ENCODE assay signal across 20 mouse cellular contexts in genomic region chr4:116173072-116173471, GRCm38 (mm10). TPM values are rescaled to one million over a fixed set of nuclear protein-coding genes. Genes with fewer than 3 reads are reported as not detected.
DNase-seq lines count a peak whose midpoint lies in the region; ATAC-seq and TF ChIP-seq lines count a peak whose summit lies in the region.
"Had no signal": no experiment of that assay in that cellular context is flagged by ENCODE, and none has a peak within 500 bp of the region (broad histone marks: within the 10 kb centered on the region; RNA-seq: fewer than 3 reads in every experiment).

TSS of gene 1700042G07Rik (plus strand) at chr4:116173372.
TSS of gene Gm49337 (plus strand) at chr4:116173384.

- no peak for ATAC-seq in intestine, embryonic 15.5 days
- no peak for ATAC-seq in intestine, postnatal 0 days
- no peak for ATAC-seq in megakaryocyte progenitor cell, adult 5-6 weeks (replicated peaks; ENCODE audit: poor library complexity)
- ATAC-seq: forebrain, embryonic 16.5 days; liver, embryonic 12.5 days had no signal

- H3K9ac ChIP-seq in intestine, embryonic 15.5 days, result no peak within 1 kb of the TSS
- no peak within 1 kb of the TSS for H3K9ac ChIP-seq in intestine, postnatal 0 days (ENCODE audit: low read depth, low read length)
- H3K9ac ChIP-seq: liver, embryonic 12.5 days had no signal

- peak within 1 kb of the TSS; percentile 87 for H3K27ac ChIP-seq in heart, embryonic 10.5 days
- 0 out of 2 replicates have a peak within 1 kb of the TSS, but pooled peaks have one; percentile 5 for H3K27ac ChIP-seq in intestine, embryonic 15.5 days
- no peak within 1 kb of the TSS for H3K27ac ChIP-seq in intestine, postnatal 0 days (ENCODE audit: low read depth, low read length)
- H3K27ac ChIP-seq: liver, embryonic 12.5 days had no signal

- no peak for DNase-seq in heart, embryonic 10.5 days (ENCODE audit: low spot score)
- DNase-seq in heart, postnatal 10 days, result no peak
- peak; percentile 26 for DNase-seq in retina, postnatal 1 day
- DNase-seq in retina, embryonic 14.5 days (ENCODE audit: low spot score), result no peak
- DNase-seq: adrenal gland, adult 2 months; kidney, postnatal 14 days; lung, postnatal 10 days; thymus, adult 18-20 months had no signal

- TF ChIP-seq CTCF in intestine, postnatal 0 days (IDR thresholded peaks at IDR 0.05; ENCODE audit: low read depth), result no peak

- H3K4me3 ChIP-seq in heart, embryonic 10.5 days, result no peak within 1 kb of the TSS
- H3K4me3 ChIP-seq in intestine, embryonic 15.5 days (replicated peaks), result no peak within 1 kb of the TSS
- no peak within 1 kb of the TSS for H3K4me3 ChIP-seq in intestine, postnatal 0 days (ENCODE audit: low read depth, low read length)
- H3K4me3 ChIP-seq: hindbrain, embryonic 10.5 days; liver, embryonic 12.5 days had no signal

- no peaks in the 10 kb centered on the region for H3K9me3 ChIP-seq in heart, embryonic 10.5 days
- no peaks in the 10 kb centered on the region for H3K9me3 ChIP-seq in intestine, embryonic 15.5 days
- no peaks in the 10 kb centered on the region for H3K9me3 ChIP-seq in intestine, postnatal 0 days (ENCODE audit: control insufficient read depth)
- H3K9me3 ChIP-seq: G1E; hindbrain, embryonic 10.5 days; liver, embryonic 12.5 days had no signal

- H3K4me2 ChIP-seq in intestine, embryonic 15.5 days (replicated peaks), result no peak within 1 kb of the TSS
- no peak within 1 kb of the TSS for H3K4me2 ChIP-seq in intestine, postnatal 0 days (replicated peaks; ENCODE audit: low read depth)
- H3K4me2 ChIP-seq: liver, embryonic 12.5 days had no signal

- H3K27me3 ChIP-seq in heart, embryonic 10.5 days (ENCODE audit: insufficient read depth, poor library complexity, severe bottlenecking), result no peaks in the 10 kb centered on the region
- H3K27me3 ChIP-seq in intestine, embryonic 15.5 days (replicated peaks), result no peaks in the 10 kb centered on the region
- H3K27me3 ChIP-seq in intestine, postnatal 0 days (replicated peaks; ENCODE audit: control insufficient read depth, insufficient read depth, low read length), result no peaks in the 10 kb centered on the region

- peaks cover 46% of the 10 kb centered on the region for H3K4me1 ChIP-seq in heart, embryonic 10.5 days
- H3K4me1 ChIP-seq in intestine, embryonic 15.5 days (replicated peaks), result peaks cover 26% of the 10 kb centered on the region
- peaks cover 13% of the 10 kb centered on the region for H3K4me1 ChIP-seq in intestine, postnatal 0 days (replicated peaks; ENCODE audit: control insufficient read depth, insufficient read depth, low read length)

- intact Hi-C loops in heart, postnatal 10 days (cut with DNase I), result no loop called here

- 87% methylated on average over 6 of the region's 6 CpGs for WGBS in heart, embryonic 10.5 days
- WGBS in intestine, embryonic 15.5 days, result 84% methylated on average over 6 of the region's 6 CpGs
- WGBS in intestine, postnatal 0 days, result 87% methylated on average over 6 of the region's 6 CpGs

- H3K36me3 ChIP-seq in heart, embryonic 10.5 days, result no peaks in the 10 kb centered on the region
- no peaks in the 10 kb centered on the region for H3K36me3 ChIP-seq in intestine, embryonic 15.5 days
- no peaks in the 10 kb centered on the region for H3K36me3 ChIP-seq in intestine, postnatal 0 days (ENCODE audit: control insufficient read depth, insufficient read depth)
- H3K36me3 ChIP-seq: G1E; hindbrain, embryonic 10.5 days; liver, embryonic 12.5 days had no signal

RNA-seq across cellular contexts. Expression of gene 1700042G07Rik, which starts in this region (rescaled TPM):
- not detected in 2 replicates for polyA plus RNA-seq in heart, embryonic 10.5 days (2016; fragmentation: Nextera tagmentation; extraction: Ambion mirVana)
- total RNA-seq in heart, postnatal 10 days (2021), result not detected
- not detected in 2 replicates for polyA plus RNA-seq in intestine, embryonic 15.5 days (2015; fragmentation: Nextera tagmentation; extraction: Ambion mirVana)
- polyA plus RNA-seq in intestine, postnatal 0 days (2015; fragmentation: Nextera tagmentation; extraction: Ambion mirVana), result not detected in 2 replicates
- not detected in 2 replicates for total RNA-seq in megakaryocyte progenitor cell, adult 5-6 weeks (2015)
- not detected in 2 replicates for total RNA-seq in megakaryocyte progenitor cell, adult 5-6 weeks (2017)
- total RNA-seq: adrenal gland, adult 2 months; G1E; gastrocnemius, adult 8-10 months; layer of hippocampus, postnatal 14 days; left cerebral cortex, postnatal 36 days had no signal
- polyA plus RNA-seq: adrenal gland, adult 2 months; forebrain, embryonic 16.5 days; G1E; hindbrain, embryonic 10.5 days; intestine, embryonic 14.5 days; liver, embryonic 12.5 days; spleen, adult 2 months had no signal

RNA-seq across cellular contexts. Expression of gene Gm49337, which starts in this region (rescaled TPM):
- polyA plus RNA-seq in heart, embryonic 10.5 days (2016; fragmentation: Nextera tagmentation; extraction: Ambion mirVana), result not detected in 2 replicates
- total RNA-seq in heart, postnatal 10 days (2021), result under 1 TPM in 1 of 2 experiments, not detected in 1; 0.96 TPM
- not detected in 2 replicates for polyA plus RNA-seq in intestine, embryonic 15.5 days (2015; fragmentation: Nextera tagmentation; extraction: Ambion mirVana)
- not detected in 2 replicates for polyA plus RNA-seq in intestine, postnatal 0 days (2015; fragmentation: Nextera tagmentation; extraction: Ambion mirVana)
- 0.12 TPM in 1 of 2 replicates, not detected in the other for total RNA-seq in megakaryocyte progenitor cell, adult 5-6 weeks (2015)
- total RNA-seq in megakaryocyte progenitor cell, adult 5-6 weeks (2017), result not detected in 2 replicates
- total RNA-seq: G1E had no signal
- polyA plus RNA-seq: adrenal gland, adult 2 months; forebrain, embryonic 16.5 days; G1E; hindbrain, embryonic 10.5 days; intestine, embryonic 14.5 days; liver, embryonic 12.5 days; spleen, adult 2 months had no signal
